Mouse (Mus musculus): ENCODE data around the gene Gm45618.
"Not testable (repeated sequence)": the region's sequence is repeated elsewhere in the genome, so short reads cannot be mapped to it uniquely, and the experiment has no call there.

Gm45618 gene

DNA sequence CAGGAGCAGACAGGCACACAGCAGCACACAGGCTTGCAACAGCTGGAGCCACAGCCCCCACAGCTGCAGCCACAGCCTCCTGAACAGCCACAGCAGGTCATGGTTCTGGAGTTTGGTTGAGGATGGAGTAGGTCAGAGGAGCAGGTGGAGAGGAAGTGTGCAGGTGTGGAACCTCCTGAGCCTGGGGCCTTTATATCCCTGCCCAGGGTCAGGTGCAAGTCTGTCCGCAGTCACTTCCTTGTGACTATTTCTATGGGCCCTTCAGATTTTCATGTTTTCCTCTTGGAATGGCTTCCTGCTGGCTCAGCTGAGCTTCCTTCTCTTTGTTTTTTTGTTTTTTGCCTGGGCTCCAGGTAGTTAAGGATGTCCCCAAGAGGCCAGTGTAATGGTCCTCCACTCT, at the start of gene Gm45618:
Gene Gm45618, minus strand, starts transcription at position 101 of the 400 bp plus-strand sequence.
- DNase-seq (ENCODE audit: low spot score): not testable (repeated sequence)

GRCm38 (mm10) chr7:142169836-142170235, 49.3 kb upstream of the Gm45618 start:
- DNase-seq (ENCODE audit: low spot score): no peak

DNA sequence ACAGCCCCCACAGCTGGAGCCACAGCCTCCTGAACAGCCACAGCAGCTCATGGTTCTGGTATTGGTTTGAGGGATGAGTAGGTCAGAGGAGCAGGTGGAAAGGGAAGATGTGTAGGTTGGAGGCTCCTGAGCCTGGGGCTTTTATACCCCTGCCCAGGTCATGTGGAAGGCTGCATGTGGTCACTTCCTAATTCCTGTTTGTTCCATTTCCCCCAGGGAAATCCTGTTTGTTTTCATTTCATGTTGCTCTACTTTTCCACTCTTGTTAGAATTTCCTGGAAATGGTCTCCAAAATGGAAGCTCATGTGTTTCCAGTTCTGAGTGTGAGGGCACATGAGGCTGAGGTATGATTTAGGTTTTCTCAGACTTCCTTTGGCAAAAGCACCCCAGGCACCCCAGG, 45.1 kb upstream of the Gm45618 start, which contains the start of gene Gm4553:
Gene Gm4553, minus strand, starts transcription at position 101 of the 400 bp plus-strand sequence.
- not testable (repeated sequence) for DNase-seq (ENCODE audit: low spot score)

DNA sequence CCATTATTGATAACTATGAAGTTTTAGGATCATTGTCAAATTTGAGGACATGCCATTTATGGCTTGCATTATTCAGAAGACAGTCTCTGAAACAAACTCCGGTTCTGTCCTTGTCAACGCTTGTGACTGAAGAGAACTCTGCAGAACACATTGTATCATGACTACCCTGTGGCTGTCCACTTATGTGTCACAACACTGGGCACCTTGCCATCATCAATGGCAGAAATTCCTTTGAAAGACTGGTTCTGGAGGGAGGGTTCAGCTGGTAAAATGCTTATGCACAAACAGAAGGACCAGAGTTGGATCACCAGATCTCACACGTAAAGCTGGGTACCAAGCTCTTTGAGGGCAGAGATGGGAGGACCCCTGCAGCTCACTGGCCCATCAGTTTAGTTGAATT, 38.8 kb upstream of the Gm45618 start:
- no peak for DNase-seq (ENCODE audit: low spot score)

DNA sequence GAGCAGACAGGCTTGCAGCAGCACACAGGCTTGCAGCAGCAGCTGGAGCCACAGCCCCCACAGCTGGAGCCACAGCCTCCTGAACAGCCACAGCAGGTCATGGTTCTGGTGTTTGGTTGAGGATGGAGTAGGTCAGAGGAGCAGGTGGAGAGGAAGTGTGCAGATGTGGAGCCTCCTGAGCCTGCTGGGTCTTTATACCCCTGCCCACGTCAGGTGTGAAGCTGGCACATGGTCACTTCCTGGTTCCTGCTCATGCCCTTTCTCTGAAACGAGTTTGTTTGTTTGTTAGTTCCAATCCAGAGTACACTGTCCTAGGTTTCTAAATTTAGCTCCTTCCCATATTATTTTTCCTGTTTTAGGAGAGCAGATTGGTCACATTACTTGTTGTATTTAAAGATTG, 36.5 kb upstream of the Gm45618 start, which contains the start of gene Gm29735:
Gene Gm29735, minus strand, starts transcription at position 101 of the 400 bp plus-strand sequence.
- DNase-seq (ENCODE audit: low spot score): not testable (repeated sequence)

DNA sequence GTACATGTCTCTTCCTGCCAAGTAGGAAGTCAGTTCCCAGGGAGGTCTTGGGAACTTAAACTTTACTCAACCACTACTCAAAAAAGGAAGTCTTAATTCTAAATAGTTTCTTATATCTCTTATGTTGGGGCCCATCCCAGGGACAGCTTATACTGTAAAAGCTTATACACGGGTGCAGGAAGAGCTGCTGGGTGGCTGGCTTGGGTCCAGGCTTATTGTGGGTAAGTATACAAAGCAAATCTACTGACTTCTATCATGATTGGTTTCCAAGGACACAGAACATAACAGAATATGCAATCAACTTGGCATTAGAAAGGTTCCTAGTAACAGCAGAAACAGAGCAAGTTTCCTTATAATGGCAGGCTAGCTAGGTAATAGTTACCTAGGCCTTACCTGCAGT, 34.8 kb upstream of the Gm45618 start:
- no peak for DNase-seq (ENCODE audit: low spot score)

DNA sequence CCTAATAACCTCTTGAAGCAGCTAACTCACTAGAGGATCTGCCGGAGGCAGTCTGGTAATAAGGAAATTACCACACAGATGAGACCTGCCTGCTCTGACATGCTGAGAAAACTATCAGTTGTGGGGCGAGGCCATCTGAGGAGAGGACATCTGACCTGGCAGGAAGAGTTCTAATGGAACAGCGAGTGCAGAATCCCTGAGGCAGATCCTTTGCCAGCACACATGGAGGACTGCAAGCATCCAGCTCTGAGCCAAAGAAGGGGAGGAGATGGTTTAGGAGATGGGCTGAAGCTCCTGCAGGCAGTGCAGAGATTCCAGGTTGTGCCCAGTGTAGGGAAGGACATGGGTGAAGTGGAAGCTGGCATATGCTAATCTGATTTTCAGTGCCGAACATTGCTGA, 31.7 kb upstream of the Gm45618 start:
- DNase-seq (ENCODE audit: low spot score): no peak

DNA sequence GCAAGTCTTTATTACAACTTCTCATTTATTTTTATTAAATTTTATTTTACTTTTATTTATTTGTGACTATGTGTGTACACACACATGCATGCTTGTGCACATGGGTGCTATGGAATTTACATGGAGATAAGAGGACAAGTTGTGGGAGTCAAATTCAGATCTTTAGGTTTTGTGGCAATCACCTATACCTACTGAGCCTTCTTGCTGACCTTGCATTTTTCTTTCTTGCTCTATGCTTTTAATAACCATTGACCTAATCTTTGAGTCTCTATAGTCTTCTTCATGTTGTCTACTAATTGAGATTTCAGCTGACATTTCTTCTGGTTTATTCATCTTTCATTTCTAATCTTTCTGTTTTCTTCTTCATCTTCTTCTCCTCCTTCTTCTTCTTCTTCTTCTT, 28.1 kb upstream of the Gm45618 start:
- DNase-seq (ENCODE audit: low spot score): no peak

- DNase-seq (ENCODE audit: low spot score): peak; percentile 39
Measured at GRCm38 (mm10) chr7:142146033-142146432, 25.5 kb upstream of the Gm45618 start.

DNA sequence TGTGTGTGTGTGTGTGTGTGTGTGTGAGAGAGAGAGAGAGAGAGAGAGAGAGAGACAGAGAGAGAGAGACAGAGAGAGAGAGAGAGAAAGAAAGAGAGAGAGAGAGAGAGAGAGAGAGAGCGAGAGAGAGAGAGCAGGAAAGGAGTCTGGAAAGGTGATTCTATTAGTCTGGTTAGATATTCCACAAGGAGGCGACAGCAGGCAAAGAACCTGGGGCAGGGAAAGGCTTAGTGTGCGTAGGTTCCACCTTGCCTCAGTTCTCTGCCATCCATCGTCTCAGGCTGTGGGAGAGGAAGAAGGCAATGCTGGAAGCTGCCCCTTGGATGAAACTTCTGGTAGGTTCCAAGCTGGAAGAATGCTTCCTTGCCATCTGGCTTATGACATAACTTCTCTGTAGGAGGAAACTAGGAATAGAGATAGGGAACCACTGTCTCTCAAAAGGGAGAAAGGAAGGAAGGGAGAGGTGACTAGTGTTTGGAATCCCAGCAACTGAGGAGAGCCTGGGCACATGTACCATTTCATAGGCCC, 24.9 kb upstream of the Gm45618 start:
- no peak for DNase-seq (ENCODE audit: low spot score)

GRCm38 (mm10) chr7:142144507-142144906, 24.0 kb upstream of the Gm45618 start, which contains the start of gene Gm45337:
Gm45337 (minus strand) TSS chr7:142144607.
- DNase-seq (ENCODE audit: low spot score): no peak

- DNase-seq (ENCODE audit: low spot score): not testable (repeated sequence)
Measured at GRCm38 (mm10) chr7:142143506-142144010, 23.0 kb upstream of the Gm45618 start.

- no peak for DNase-seq (ENCODE audit: low spot score)
Measured at GRCm38 (mm10) chr7:142140696-142141095, 20.2 kb upstream of the Gm45618 start.

GRCm38 (mm10) chr7:142135934-142136333, 15.4 kb upstream of the Gm45618 start, which contains the start of gene Gm39115:
Gm39115 (minus strand) TSS chr7:142136034.
- not testable (repeated sequence) for DNase-seq (ENCODE audit: low spot score)

DNA sequence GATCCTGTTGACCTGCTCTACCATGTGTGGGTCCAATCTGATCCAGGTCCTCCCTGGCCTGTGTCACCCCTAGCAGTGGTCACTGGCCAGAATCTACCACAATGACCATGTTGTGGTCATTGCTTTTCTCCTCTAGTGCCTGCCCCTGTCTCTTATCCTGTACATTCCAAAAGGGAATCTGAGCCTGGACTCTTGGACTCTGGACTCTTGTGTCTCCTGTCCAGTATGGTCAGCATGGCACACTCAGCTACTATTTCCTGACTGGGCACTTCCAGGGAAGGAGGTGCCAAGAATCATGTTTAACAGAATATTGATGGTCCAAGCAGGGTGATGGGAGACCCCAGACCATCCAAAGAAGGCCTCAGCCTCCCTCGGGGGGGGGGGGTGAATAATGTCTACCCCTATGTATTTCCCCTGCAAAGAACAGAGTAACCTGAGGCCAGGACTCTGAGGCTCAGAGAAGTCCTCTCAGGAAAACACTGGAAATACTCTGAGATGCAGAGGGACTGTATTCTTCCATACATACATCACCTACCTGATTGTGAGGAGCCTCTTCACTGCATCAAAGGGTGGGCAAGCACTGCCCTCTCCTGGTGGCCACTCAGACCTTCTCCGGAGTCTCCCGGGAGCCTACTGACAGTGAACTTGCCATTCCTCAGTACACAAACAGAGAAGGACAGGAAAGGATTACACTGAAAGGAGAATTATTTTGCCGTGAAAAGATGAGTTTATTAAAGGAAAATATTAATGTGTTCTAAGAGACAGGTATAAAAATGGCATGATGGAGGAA, 13.9 kb upstream of the Gm45618 start:
- DNase-seq (ENCODE audit: low spot score): no peak

GRCm38 (mm10) chr7:142128843-142129242, 8.3 kb upstream of the Gm45618 start:
- no peak for DNase-seq (ENCODE audit: low spot score)

DNA sequence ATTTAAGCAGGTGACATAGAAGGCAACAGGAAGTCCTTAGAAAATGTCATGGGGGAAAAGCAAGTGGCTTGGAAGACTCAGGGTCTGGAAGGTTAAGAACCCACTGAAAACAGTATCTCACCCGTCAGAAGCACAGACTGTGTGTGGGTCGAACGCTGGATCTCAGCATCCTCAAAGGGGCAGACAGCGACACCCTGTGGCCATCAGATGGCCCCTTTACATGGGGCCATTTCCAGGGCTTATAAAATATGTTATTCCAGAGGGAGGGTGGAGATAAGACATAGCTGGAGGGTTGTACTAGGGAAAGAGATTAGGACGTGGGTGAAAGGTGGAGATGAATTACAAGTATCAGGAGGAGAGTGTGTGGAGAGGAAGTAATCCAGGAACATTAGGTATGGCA, 897 bp downstream of the Gm45618 start:
- no peak for DNase-seq (ENCODE audit: low spot score)

GRCm38 (mm10) chr7:142104747-142105146, 15.8 kb downstream of the Gm45618 start:
- DNase-seq (ENCODE audit: low spot score): no peak

DNA sequence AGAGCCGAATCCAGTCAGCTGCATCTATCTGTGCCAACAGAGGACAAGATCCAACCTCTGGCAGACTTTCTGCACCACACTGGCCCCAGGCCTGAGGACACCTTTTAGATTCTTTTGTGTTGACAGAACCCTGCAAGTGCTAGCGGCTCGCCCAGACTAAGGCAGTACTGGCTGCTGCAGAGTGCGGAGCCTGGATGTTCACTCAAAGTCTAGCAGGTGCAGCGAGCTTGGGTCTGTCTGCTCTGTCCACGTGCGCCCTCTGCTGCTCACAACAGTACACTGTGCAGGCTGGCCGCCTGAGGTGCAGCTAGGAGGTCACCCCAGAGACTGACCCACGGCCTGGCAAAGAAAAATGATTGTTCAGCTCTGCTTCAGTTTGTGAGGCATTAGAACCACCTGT, 22.8 kb downstream of the Gm45618 start:
- peak; percentile 73 for DNase-seq (ENCODE audit: low spot score)

GRCm38 (mm10) chr7:142096701-142097100, 23.8 kb downstream of the Gm45618 start:
- DNase-seq (ENCODE audit: low spot score): no peak

- peak; percentile 66 for DNase-seq (ENCODE audit: low spot score)
Measured at GRCm38 (mm10) chr7:142095183-142095931, 25.2 kb downstream of the Gm45618 start, which contains the start of gene Dusp8. Dusp8 (minus strand) TSS chr7:142095843.
